Mouse (Mus musculus) small intestine, adult 2 months (tissue): ENCODE measurements around the gene Epb41l4b. TPM values are rescaled to one million over a fixed set of nuclear protein-coding genes. Genes with fewer than 3 reads are reported as not detected.

Experiments used
- H3K27ac ChIP-seq: fragments of 200-500 bp; 2 replicates; pipeline ENCODE4 v1.5.1; 2012; ENCODE audit warnings: low read depth, low read length, control low read depth, inconsistent platforms; ENCODE audit not compliant: insufficient read depth
- H3K27me3 ChIP-seq: fragments of 200-500 bp; 2 replicates; pipeline ENCODE4 v1.6.1; 2012; ENCODE audit warnings: mild to moderate bottlenecking, moderate library complexity, low read length, inconsistent platforms; ENCODE audit not compliant: control insufficient read depth, insufficient read depth
- H3K36me3 ChIP-seq: fragments of 200-500 bp; 2 replicates; pipeline ENCODE4 v1.6.1; 2012; ENCODE audit warnings: mild to moderate bottlenecking, low read length, control low read depth, inconsistent platforms; ENCODE audit not compliant: control insufficient read depth, insufficient read depth
- H3K4me1 ChIP-seq: fragments of 200-500 bp; 2 replicates; pipeline ENCODE4 v1.6.1; 2012; ENCODE audit warnings: low read length, inconsistent platforms, mixed read lengths; ENCODE audit not compliant: control insufficient read depth, insufficient read depth, insufficient read length
- H3K4me3 ChIP-seq: fragments of 200-500 bp; 2 replicates; pipeline ENCODE4 v1.5.1; 2012; ENCODE audit warnings: low read depth, mild to moderate bottlenecking, control low read depth, inconsistent platforms, low read length, moderate library complexity
- CTCF ChIP-seq: fragments of 200-500 bp; IDR thresholded peaks from 2 replicates; pipeline ENCODE4 v1.5.1; 2012; ENCODE audit warnings: low read depth, mild to moderate bottlenecking, control low read depth, inconsistent platforms, low read length, moderate library complexity, mixed read lengths; ENCODE audit not compliant: insufficient replicate concordance, insufficient read length; ENCODE audit errors: extremely low read depth
- POLR2A ChIP-seq: fragments of 200-500 bp; IDR thresholded peaks from 2 replicates; pipeline ENCODE4 v1.6.1; 2012; ENCODE audit warnings: low read depth, mild to moderate bottlenecking, control low read depth, inconsistent platforms, low read length, moderate library complexity
- WGBS: fragments of 180-500 bp; shearing (Covaris S2); methylation state at CpG from one replicate; pipeline ENCODE4 v1.1.7; 2018; 5-methylcytosine and 5-hydroxymethylcytosine counted together
- polyA plus RNA-seq: library from polyadenylated mRNA; depleted of rRNA; stranded (reverse); fragments of >200 nt; gene quantifications from 2 replicates; pipeline ENCODE4 v1.2.3, GENCODE M21; 2012

Epb41l4b gene
- polyA plus RNA-seq, 1 experiment, result 81.4 TPM

DNA sequence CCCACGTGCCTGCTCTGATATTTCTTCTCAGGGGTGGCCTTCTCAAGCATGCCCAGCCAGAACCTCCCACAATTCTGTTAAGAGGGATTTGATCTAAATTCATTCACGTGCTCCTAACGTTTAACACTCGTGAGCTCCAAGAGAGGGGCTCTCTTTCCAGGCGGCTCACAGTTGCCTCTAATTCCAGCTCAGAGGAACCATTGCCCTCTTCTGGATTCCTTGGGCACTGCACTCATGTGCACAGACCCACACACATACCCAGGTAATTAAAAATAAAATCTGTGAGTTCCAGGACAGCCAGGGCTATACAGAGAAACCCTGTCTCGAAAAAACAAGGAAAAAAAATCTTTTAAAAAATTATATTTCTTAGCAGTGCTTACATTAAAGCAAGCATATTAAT is 101.6 kb downstream of the Epb41l4b start:
- 93% methylated on average over 6 of the region's 6 CpGs for WGBS
- Histone ChIP-seq H3K36me3 (no peaks in the 10 kb centered on the region), H3K4me1 (no peaks in the 10 kb centered on the region), H3K27ac (no peak overlapping the region), H3K27me3 (no peaks in the 10 kb centered on the region), H3K4me3 (no peak overlapping the region)
- no peak for TF ChIP-seq POLR2A

DNA sequence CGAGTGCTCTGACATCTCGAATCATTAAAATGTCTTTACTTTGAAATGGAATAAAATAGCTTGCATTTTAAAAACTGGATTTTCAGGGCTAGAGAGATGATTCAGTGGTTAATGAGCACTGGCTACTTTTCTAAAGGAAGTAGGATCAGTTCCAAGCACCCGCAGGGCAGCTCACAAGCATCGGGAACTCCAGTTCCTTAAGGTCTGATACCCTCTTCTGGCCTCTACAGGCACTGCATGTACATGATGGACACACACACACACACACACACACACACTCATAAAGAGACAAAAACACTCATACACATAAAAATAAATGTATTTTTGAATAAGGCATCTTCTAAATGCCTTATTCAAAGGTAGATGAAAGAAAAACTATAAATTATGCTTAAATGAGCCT is 102.0 kb downstream of the Epb41l4b start:
- H3K27ac ChIP-seq, result no peak overlapping the region
- no peaks in the 10 kb centered on the region for H3K4me1 ChIP-seq
- 95% methylated on average over 4 of the region's 4 CpGs for WGBS
- no peaks in the 10 kb centered on the region for H3K36me3 ChIP-seq
- no peaks in the 10 kb centered on the region for H3K27me3 ChIP-seq
- TF ChIP-seq CTCF (no peak), POLR2A (no peak)
- no peak overlapping the region for H3K4me3 ChIP-seq

DNA sequence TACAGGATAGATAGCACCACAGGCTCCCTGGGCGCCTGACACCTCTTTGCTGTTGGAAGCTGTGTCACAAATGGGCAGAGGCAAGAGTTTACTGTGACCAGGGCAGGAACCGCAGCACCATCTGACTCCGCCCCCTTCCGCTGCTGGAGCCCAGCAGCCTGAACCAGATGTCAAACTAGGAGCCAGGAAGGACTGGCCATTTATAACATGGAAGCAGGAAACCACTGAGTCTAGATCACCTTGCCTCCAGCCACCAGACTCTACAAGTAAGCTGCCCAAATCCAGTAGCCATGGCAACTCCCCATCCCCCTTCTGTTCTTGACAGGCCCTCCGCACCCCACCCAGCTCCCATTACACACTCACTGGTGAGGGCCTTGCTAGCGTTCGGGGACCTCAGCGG is 102.8 kb downstream of the Epb41l4b start:
- Histone ChIP-seq H3K4me3 (no peak overlapping the region), H3K4me1 (no peaks in the 10 kb centered on the region), H3K27ac (no peak overlapping the region), H3K36me3 (no peaks in the 10 kb centered on the region), H3K27me3 (no peaks in the 10 kb centered on the region)
- no peak for TF ChIP-seq POLR2A
- no peak for TF ChIP-seq CTCF
- 76% methylated on average over 8 of the region's 8 CpGs for WGBS

DNA sequence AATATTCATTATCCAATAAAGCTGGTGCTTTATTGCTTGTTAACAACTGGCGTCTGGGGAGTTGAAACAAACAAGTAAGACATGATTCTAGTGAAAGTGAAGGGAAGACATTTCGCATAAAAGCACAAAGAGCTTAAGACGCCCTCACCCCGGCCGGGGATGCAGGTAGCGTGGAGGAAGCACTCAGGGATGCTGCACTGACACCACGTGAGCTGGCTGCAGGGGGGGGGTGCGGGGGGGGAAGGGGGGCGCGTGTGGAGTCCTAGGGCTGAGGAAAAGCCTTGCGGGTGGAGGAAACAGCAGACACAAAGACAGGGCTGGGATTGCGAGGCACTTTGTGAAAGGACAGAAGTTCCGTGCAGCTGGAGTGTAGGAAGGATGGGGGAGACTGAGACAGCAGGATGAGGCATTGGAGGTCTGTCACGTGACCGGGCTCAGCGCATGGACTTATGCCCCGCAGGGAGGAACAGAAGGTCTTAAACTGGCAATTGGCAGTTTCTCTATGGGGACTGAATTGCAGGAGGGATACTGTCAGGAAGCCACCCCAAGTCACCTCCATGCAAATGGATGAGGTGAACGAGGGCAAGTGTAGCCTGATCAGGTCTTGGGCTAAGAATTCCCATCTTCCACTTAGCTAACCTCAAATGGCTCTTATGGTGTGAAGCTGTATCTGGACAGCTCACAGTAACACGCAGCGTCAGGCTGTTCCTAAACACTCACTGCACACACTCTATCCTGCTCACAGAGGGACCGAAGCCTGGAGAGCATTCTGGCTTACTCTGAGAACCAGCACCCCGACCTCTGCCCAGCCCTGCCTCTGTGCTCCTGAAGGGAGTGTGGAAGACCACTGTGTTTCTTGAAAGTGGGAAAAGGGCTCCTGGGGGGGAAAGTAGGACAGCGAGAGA is 103.9 kb downstream of the Epb41l4b start:
- Histone ChIP-seq H3K27ac (no peak overlapping the region), H3K4me1 (no peaks in the 10 kb centered on the region), H3K36me3 (no peaks in the 10 kb centered on the region), H3K4me3 (no peak overlapping the region), H3K27me3 (no peaks in the 10 kb centered on the region)
- WGBS, result 14% methylated on average over 21 of the region's 23 CpGs
- TF ChIP-seq CTCF, result no peak
- no peak for TF ChIP-seq POLR2A

DNA sequence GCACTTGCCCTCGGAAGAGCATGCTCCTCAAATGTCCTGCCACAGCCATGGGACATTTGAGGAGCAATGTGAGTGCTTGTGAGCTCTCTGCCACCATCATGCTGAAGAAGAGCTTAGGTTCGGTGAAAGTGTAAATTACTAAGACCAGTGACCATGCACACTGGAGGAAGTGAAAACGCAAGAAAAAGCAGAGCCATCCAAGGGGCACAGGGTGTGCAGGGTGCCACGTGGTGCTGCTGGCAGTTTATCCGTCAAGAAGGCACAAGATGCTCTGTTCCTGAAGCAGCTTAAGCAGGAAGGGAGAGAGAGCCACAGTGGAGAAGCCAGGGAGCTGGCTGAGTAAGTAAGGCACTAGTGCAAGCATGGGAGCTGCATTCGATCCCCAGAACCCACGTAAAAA is 105.7 kb downstream of the Epb41l4b start:
- 60% methylated on average over 7 of the region's 7 CpGs for WGBS
- Histone ChIP-seq H3K36me3 (no peaks in the 10 kb centered on the region), H3K27me3 (no peaks in the 10 kb centered on the region), H3K27ac (no peak overlapping the region), H3K4me1 (no peaks in the 10 kb centered on the region), H3K4me3 (no peak overlapping the region)
- no peak for TF ChIP-seq CTCF
- TF ChIP-seq POLR2A, result no peak

DNA sequence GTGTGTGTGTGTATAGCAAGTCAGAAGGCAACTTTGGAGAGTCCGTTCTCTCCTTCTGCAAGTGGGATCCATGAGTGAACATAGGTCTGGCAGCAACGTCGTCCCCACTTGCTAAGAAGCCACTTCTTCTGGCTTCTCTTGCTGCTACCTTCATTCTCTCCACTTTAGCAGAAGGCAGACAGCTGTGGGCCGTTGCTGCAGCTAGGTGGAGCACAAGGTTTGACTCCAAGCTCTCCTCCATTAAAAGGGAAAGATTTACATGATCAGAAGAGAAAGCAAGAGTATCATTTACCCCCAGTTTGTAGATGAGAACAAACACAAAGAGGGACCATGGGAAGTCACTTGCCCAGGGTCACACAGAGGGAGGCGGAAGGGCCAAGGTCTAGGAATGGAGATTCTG is 109.1 kb downstream of the Epb41l4b start:
- H3K27me3 ChIP-seq, result no peaks in the 10 kb centered on the region
- no peaks in the 10 kb centered on the region for H3K36me3 ChIP-seq
- no peak overlapping the region for H3K27ac ChIP-seq
- 61% methylated on average over 5 of the region's 5 CpGs for WGBS
- H3K4me1 ChIP-seq, result no peaks in the 10 kb centered on the region
- no peak overlapping the region for H3K4me3 ChIP-seq
- TF ChIP-seq POLR2A, result no peak
- no peak for TF ChIP-seq CTCF

DNA sequence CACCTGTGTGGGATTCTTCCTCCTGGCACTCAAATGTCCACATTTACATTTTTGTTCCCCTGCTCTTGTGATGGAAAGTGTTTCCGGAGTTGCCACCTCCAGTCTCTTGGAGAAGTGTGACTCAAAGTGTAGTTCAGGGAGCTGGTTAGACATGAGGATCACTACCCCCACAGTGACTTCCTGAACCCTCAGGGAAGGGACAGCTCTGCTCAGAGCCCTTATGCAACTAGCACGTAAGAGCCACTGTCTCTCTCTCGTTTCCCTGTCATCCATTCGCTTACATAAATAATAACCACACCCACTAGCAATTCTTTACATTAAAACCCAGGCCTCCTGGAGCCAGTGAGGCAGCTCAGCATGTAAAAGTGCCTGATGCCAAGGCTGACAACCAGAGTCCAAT is 111.8 kb downstream of the Epb41l4b start:
- Histone ChIP-seq H3K4me3 (no peak overlapping the region), H3K36me3 (no peaks in the 10 kb centered on the region), H3K27ac (no peak overlapping the region), H3K4me1 (no peaks in the 10 kb centered on the region), H3K27me3 (no peaks in the 10 kb centered on the region)
- TF ChIP-seq CTCF (no peak), POLR2A (no peak)
- 49% methylated on average over 4 of the region's 4 CpGs for WGBS
